Mouse (Mus musculus): Measurements from ENCODE around the gene Apoc2. TPM values are rescaled to one million over a fixed set of nuclear protein-coding genes. Genes with fewer than 3 reads are reported as not detected.

The Apoc2 gene
- polyA plus RNA-seq, 1 experiment from 2014 or later, result 0.30 TPM

- no peak for DNase-seq (ENCODE audit: low spot score)
- Histone ChIP-seq H3K27me3 (ENCODE audit: insufficient read depth, poor library complexity, severe bottlenecking) (no peaks in the 10 kb centered on the region), H3K27ac (no peak overlapping the region), H3K36me3 (no peaks in the 10 kb centered on the region), H3K4me3 (no peak overlapping the region), H3K9me3 (no peaks in the 10 kb centered on the region), H3K4me1 (replicated peaks) (no peaks in the 10 kb centered on the region)
- WGBS, result 69% methylated on average over 4 of the region's 4 CpGs
Observed at GRCm38 (mm10) chr7:19685374-19685773, 7.6 kb upstream of the Apoc2 start.

GRCm38 (mm10) chr7:19683771-19684201, 6.0 kb upstream of the Apoc2 start:
- Histone ChIP-seq H3K36me3 (no peaks in the 10 kb centered on the region), H3K4me3 (no peak overlapping the region), H3K9me3 (no peaks in the 10 kb centered on the region), H3K27ac (no peak overlapping the region), H3K4me1 (replicated peaks) (no peaks in the 10 kb centered on the region), H3K27me3 (ENCODE audit: insufficient read depth, poor library complexity, severe bottlenecking) (no peaks in the 10 kb centered on the region)
- 80% methylated on average over 6 of the region's 6 CpGs for WGBS
- DNase-seq (ENCODE audit: low spot score), result no peak

GRCm38 (mm10) chr7:19682979-19683378, 5.2 kb upstream of the Apoc2 start:
- Histone ChIP-seq H3K27me3 (ENCODE audit: insufficient read depth, poor library complexity, severe bottlenecking) (no peaks in the 10 kb centered on the region), H3K36me3 (no peaks in the 10 kb centered on the region), H3K9me3 (no peaks in the 10 kb centered on the region), H3K4me1 (replicated peaks) (no peaks in the 10 kb centered on the region), H3K27ac (no peak overlapping the region), H3K4me3 (no peak overlapping the region)
- no peak for DNase-seq (ENCODE audit: low spot score)
- 85% methylated on average over 3 of the region's 3 CpGs for WGBS

GRCm38 (mm10) chr7:19681202-19681694, 3.5 kb upstream of the Apoc2 start, which contains the start of the genes Gm44805 and Apoc4:
TSS of gene Gm44805 (minus strand) at chr7:19681423.
TSS of gene Apoc4 (minus strand) at chr7:19681479.
- Histone ChIP-seq H3K27me3 (ENCODE audit: insufficient read depth, poor library complexity, severe bottlenecking) (no peaks in the 10 kb centered on the region), H3K27ac (no peak within 1 kb of the TSS), H3K4me1 (replicated peaks) (no peaks in the 10 kb centered on the region), H3K4me3 (no peak within 1 kb of the TSS), H3K9me3 (no peaks in the 10 kb centered on the region), H3K36me3 (no peaks in the 10 kb centered on the region)
- 64% methylated on average over 8 of the region's 8 CpGs for WGBS
- DNase-seq (ENCODE audit: low spot score), result no peak

GRCm38 (mm10) chr7:19680702-19681101, 3.0 kb upstream of the Apoc2 start:
- no peak for DNase-seq (ENCODE audit: low spot score)
- 85% methylated on average over 2 of the region's 2 CpGs for WGBS

GRCm38 (mm10) chr7:19678901-19679300, 1.2 kb upstream of the Apoc2 start:
- H3K4me3 ChIP-seq, result no peak overlapping the region
- H3K9me3 ChIP-seq, result no peaks in the 10 kb centered on the region
- no peaks in the 10 kb centered on the region for H3K27me3 ChIP-seq (ENCODE audit: insufficient read depth, poor library complexity, severe bottlenecking)
- WGBS, result 91% methylated on average over 3 of the region's 3 CpGs
- H3K27ac ChIP-seq, result no peak overlapping the region
- no peaks in the 10 kb centered on the region for H3K36me3 ChIP-seq
- no peaks in the 10 kb centered on the region for H3K4me1 ChIP-seq (replicated peaks)
- DNase-seq (ENCODE audit: low spot score), result no peak

More at GRCm38 (mm10) chr7:19680702-19681101, 3.0 kb upstream of the Apoc2 start:
- no peak overlapping the region for H3K27ac ChIP-seq
- H3K4me1 ChIP-seq (replicated peaks), result no peaks in the 10 kb centered on the region
- no peaks in the 10 kb centered on the region for H3K36me3 ChIP-seq
- H3K9me3 ChIP-seq, result no peaks in the 10 kb centered on the region
- no peaks in the 10 kb centered on the region for H3K27me3 ChIP-seq (ENCODE audit: insufficient read depth, poor library complexity, severe bottlenecking)
- no peak overlapping the region for H3K4me3 ChIP-seq

GRCm38 (mm10) chr7:19676662-19677061, 1.1 kb downstream of the Apoc2 start:
- WGBS, result 82% methylated on average over 1 of the region's 1 CpGs
- no peak for DNase-seq (ENCODE audit: low spot score)

GRCm38 (mm10) chr7:19675824-19676223, 1.9 kb downstream of the Apoc2 start:
- no peak overlapping the region for H3K4me3 ChIP-seq
- no peaks in the 10 kb centered on the region for H3K4me1 ChIP-seq (replicated peaks)
- no peak overlapping the region for H3K27ac ChIP-seq
- no peaks in the 10 kb centered on the region for H3K27me3 ChIP-seq (ENCODE audit: insufficient read depth, poor library complexity, severe bottlenecking)
- H3K9me3 ChIP-seq, result no peaks in the 10 kb centered on the region
- H3K36me3 ChIP-seq, result no peaks in the 10 kb centered on the region
- 81% methylated on average over 10 of the region's 10 CpGs for WGBS
- DNase-seq (ENCODE audit: low spot score), result no peak

More at GRCm38 (mm10) chr7:19676662-19677061, 1.1 kb downstream of the Apoc2 start:
- no peaks in the 10 kb centered on the region for H3K36me3 ChIP-seq
- no peak overlapping the region for H3K4me3 ChIP-seq
- no peaks in the 10 kb centered on the region for H3K27me3 ChIP-seq (ENCODE audit: insufficient read depth, poor library complexity, severe bottlenecking)
- H3K4me1 ChIP-seq (replicated peaks), result no peaks in the 10 kb centered on the region
- no peak overlapping the region for H3K27ac ChIP-seq
- no peaks in the 10 kb centered on the region for H3K9me3 ChIP-seq

- DNase-seq (ENCODE audit: low spot score), result no peak
- H3K4me3 ChIP-seq, result no peak overlapping the region
- no peak overlapping the region for H3K27ac ChIP-seq
- no peaks in the 10 kb centered on the region for H3K9me3 ChIP-seq
- H3K4me1 ChIP-seq (replicated peaks), result peaks cover 6% of the 10 kb centered on the region
- H3K36me3 ChIP-seq, result no peaks in the 10 kb centered on the region
- H3K27me3 ChIP-seq (ENCODE audit: insufficient read depth, poor library complexity, severe bottlenecking), result no peaks in the 10 kb centered on the region
- 73% methylated on average over 14 of the region's 14 CpGs for WGBS
Observed at GRCm38 (mm10) chr7:19673083-19673699, 4.5 kb downstream of the Apoc2 start.

GRCm38 (mm10) chr7:19671511-19671910, 6.2 kb downstream of the Apoc2 start:
- DNase-seq (ENCODE audit: low spot score), result no peak
- Histone ChIP-seq H3K4me1 (replicated peaks) (peaks cover 6% of the 10 kb centered on the region), H3K27me3 (ENCODE audit: insufficient read depth, poor library complexity, severe bottlenecking) (no peaks in the 10 kb centered on the region), H3K36me3 (no peaks in the 10 kb centered on the region), H3K4me3 (no peak overlapping the region), H3K27ac (no peak overlapping the region), H3K9me3 (no peaks in the 10 kb centered on the region)
- 76% methylated on average over 10 of the region's 10 CpGs for WGBS

- Histone ChIP-seq H3K9me3 (no peaks in the 10 kb centered on the region), H3K4me1 (replicated peaks) (peaks cover 17% of the 10 kb centered on the region), H3K27ac (peak overlapping the region; percentile 73), H3K36me3 (no peaks in the 10 kb centered on the region), H3K4me3 (peak overlapping the region; percentile 20; the same call in 1 of the 2 replicates), H3K27me3 (ENCODE audit: insufficient read depth, poor library complexity, severe bottlenecking) (no peaks in the 10 kb centered on the region)
- DNase-seq (ENCODE audit: low spot score), result peak; percentile 89
- 10% methylated on average over 10 of the region's 10 CpGs for WGBS
Observed at GRCm38 (mm10) chr7:19668947-19669721, 8.6 kb downstream of the Apoc2 start.

GRCm38 (mm10) chr7:19667434-19667833, 10.3 kb downstream of the Apoc2 start:
- Histone ChIP-seq H3K4me3 (no peak overlapping the region), H3K4me1 (replicated peaks) (peaks cover 31% of the 10 kb centered on the region), H3K27me3 (ENCODE audit: insufficient read depth, poor library complexity, severe bottlenecking) (no peaks in the 10 kb centered on the region), H3K9me3 (no peaks in the 10 kb centered on the region), H3K27ac (no peak overlapping the region), H3K36me3 (peaks cover 6% of the 10 kb centered on the region)
- 81% methylated on average over 2 of the region's 2 CpGs for WGBS
- no peak for DNase-seq (ENCODE audit: low spot score)

- Histone ChIP-seq H3K4me3 (no peak overlapping the region), H3K9me3 (no peaks in the 10 kb centered on the region), H3K27ac (no peak overlapping the region), H3K36me3 (peaks cover 13% of the 10 kb centered on the region), H3K27me3 (ENCODE audit: insufficient read depth, poor library complexity, severe bottlenecking) (no peaks in the 10 kb centered on the region), H3K4me1 (replicated peaks) (peaks cover 31% of the 10 kb centered on the region)
- 66% methylated on average over 3 of the region's 3 CpGs for WGBS
- DNase-seq (ENCODE audit: low spot score), result no peak
Observed at GRCm38 (mm10) chr7:19666750-19667149, 11.0 kb downstream of the Apoc2 start.

Data from hindbrain, embryonic 10.5 days (tissue).